In genomic region chr19:40414386-40414785, GRCm38 (mm10) we compare ENCODE assay signal across 11 mouse cellular contexts.
DNase-seq lines count a peak whose midpoint lies in the region; ATAC-seq and TF ChIP-seq lines count a peak whose summit lies in the region.
"Had no signal": no experiment of that assay in that cellular context is flagged by ENCODE, and none has a peak within 500 bp of the region (broad histone marks: within the 10 kb centered on the region; RNA-seq: fewer than 3 reads in every experiment).

No protein-coding gene starts in this region.

- H3K9ac ChIP-seq in heart, embryonic 15.5 days, result no peak overlapping the region
- H3K9ac ChIP-seq in embryonic facial prominence, embryonic 11.5 days (replicated peaks; ENCODE audit: low read length), result no peak overlapping the region
- no peak overlapping the region for H3K9ac ChIP-seq in liver, embryonic 11.5 days (ENCODE audit: low read depth, low read length)
- H3K9ac ChIP-seq: forebrain, embryonic 12.5 days had no signal

- peak overlapping the region; percentile 78; the same call in 1 of the 2 replicates for H3K27ac ChIP-seq in heart, embryonic 15.5 days
- H3K27ac ChIP-seq in embryonic facial prominence, embryonic 11.5 days (replicated peaks; ENCODE audit: low read depth, low read length), result peak overlapping the region; percentile 5; the same call in 1 of the 2 replicates
- peak overlapping the region; percentile 64 for H3K27ac ChIP-seq in liver, embryonic 11.5 days (ENCODE audit: low read depth, low read length)
- no peak overlapping the region for H3K27ac ChIP-seq in left cerebral cortex, adult 2 months

- DNase-seq in heart, postnatal 36 days, result no peak
- DNase-seq in embryonic facial prominence, embryonic 11.5 days (ENCODE audit: low spot score), result no peak
- peak; percentile 96 for DNase-seq in kidney, adult 9 months
- DNase-seq in liver, embryonic 11.5 days (ENCODE audit: low spot score), result no peak
- DNase-seq in left cerebral cortex, adult 2 months (ENCODE audit: extremely low spot score in 1 of 2, low spot score in 2 of 2), result no peak
- no peak for DNase-seq in right cerebral cortex, postnatal 4 days
- DNase-seq: cerebellum, postnatal 36 days had no signal

- intact Hi-C loops in heart, postnatal 36 days (cut with DNase I), result no loop called here
- intact Hi-C loops in left cerebral cortex, adult 2 months (cut with DNase I), result no loop called here

- TF ChIP-seq CTCF in left cerebral cortex, adult 2 months (IDR thresholded peaks at IDR 0.05), result no peak

- WGBS in heart, embryonic 15.5 days, result 63% methylated on average over 6 of the region's 6 CpGs
- WGBS in embryonic facial prominence, embryonic 11.5 days, result 50% methylated on average over 6 of the region's 6 CpGs
- WGBS in liver, embryonic 11.5 days, result 47% methylated on average over 6 of the region's 6 CpGs

- no peaks in the 10 kb centered on the region for H3K27me3 ChIP-seq in heart, embryonic 15.5 days
- H3K27me3 ChIP-seq in embryonic facial prominence, embryonic 11.5 days (ENCODE audit: control insufficient read depth, insufficient read depth, low read length), result no peaks in the 10 kb centered on the region
- no peaks in the 10 kb centered on the region for H3K27me3 ChIP-seq in liver, embryonic 11.5 days (replicated peaks; ENCODE audit: control insufficient read depth, insufficient read depth, low read length)
- H3K27me3 ChIP-seq: forebrain, embryonic 12.5 days had no signal

- H3K4me3 ChIP-seq in heart, embryonic 15.5 days, result no peak overlapping the region
- no peak overlapping the region for H3K4me3 ChIP-seq in embryonic facial prominence, embryonic 11.5 days (ENCODE audit: low read depth, low read length)
- no peak overlapping the region for H3K4me3 ChIP-seq in liver, embryonic 11.5 days (ENCODE audit: low read depth, low read length)
- H3K4me3 ChIP-seq in left cerebral cortex, adult 2 months, result no peak overlapping the region
- H3K4me3 ChIP-seq: forebrain, embryonic 12.5 days had no signal

- ATAC-seq in heart, embryonic 15.5 days (replicated peaks; ENCODE audit: insufficient number of reproducible peaks, insufficient read depth, low FRiP score, low read depth), result no peak
- no peak for ATAC-seq in embryonic facial prominence, embryonic 11.5 days (replicated peaks; ENCODE audit: insufficient number of reproducible peaks, low FRiP score, low TSS enrichment, low read depth)
- 0 out of 2 replicates have a peak, but pooled peaks have one; percentile 46 for ATAC-seq in liver, embryonic 11.5 days (replicated peaks; ENCODE audit: low FRiP score)
- no peak for ATAC-seq in inflammation-experienced regulatory T-cells, adult 6 months
- ATAC-seq: midbrain, embryonic 16.5 days had no signal

- H3K9me3 ChIP-seq in heart, embryonic 15.5 days (replicated peaks), result no peaks in the 10 kb centered on the region
- no peaks in the 10 kb centered on the region for H3K9me3 ChIP-seq in embryonic facial prominence, embryonic 11.5 days (replicated peaks; ENCODE audit: control insufficient read depth, low read length)
- no peaks in the 10 kb centered on the region for H3K9me3 ChIP-seq in liver, embryonic 11.5 days (ENCODE audit: control insufficient read depth, low read length)
- H3K9me3 ChIP-seq: forebrain, embryonic 12.5 days had no signal

- no peak overlapping the region for H3K4me2 ChIP-seq in heart, embryonic 15.5 days
- H3K4me2 ChIP-seq in embryonic facial prominence, embryonic 11.5 days (ENCODE audit: low read depth, low read length), result no peak overlapping the region
- H3K4me2 ChIP-seq in liver, embryonic 11.5 days, result no peak overlapping the region
- H3K4me2 ChIP-seq: forebrain, embryonic 12.5 days had no signal

- H3K36me3 ChIP-seq in heart, embryonic 15.5 days, result no peaks in the 10 kb centered on the region
- H3K36me3 ChIP-seq in embryonic facial prominence, embryonic 11.5 days (replicated peaks; ENCODE audit: control insufficient read depth, insufficient read depth, low read depth, low read length), result no peaks in the 10 kb centered on the region
- H3K36me3 ChIP-seq in liver, embryonic 11.5 days (ENCODE audit: control insufficient read depth, insufficient read depth, low read length), result no peaks in the 10 kb centered on the region
- H3K36me3 ChIP-seq: forebrain, embryonic 12.5 days had no signal

- peaks cover 56% of the 10 kb centered on the region for H3K4me1 ChIP-seq in heart, embryonic 15.5 days (replicated peaks)
- H3K4me1 ChIP-seq in embryonic facial prominence, embryonic 11.5 days (ENCODE audit: control insufficient read depth, insufficient read depth, low read length), result no peaks in the 10 kb centered on the region; the same call in 1 of the 2 replicates
- H3K4me1 ChIP-seq in liver, embryonic 11.5 days (replicated peaks; ENCODE audit: control insufficient read depth, insufficient read depth, low read length), result peaks cover 7% of the 10 kb centered on the region
